Mouse (Mus musculus) kidney, postnatal 4 days (tissue): ENCODE measurements around the gene Cux2.

Experiments used
- DNase-seq, 2 experiments: peaks; one replicate each; pipeline ENCODE4 v3.0.0; 2021; ENCODE audit warnings: mixed read lengths in 2 of 2

The Cux2 gene

DNA sequence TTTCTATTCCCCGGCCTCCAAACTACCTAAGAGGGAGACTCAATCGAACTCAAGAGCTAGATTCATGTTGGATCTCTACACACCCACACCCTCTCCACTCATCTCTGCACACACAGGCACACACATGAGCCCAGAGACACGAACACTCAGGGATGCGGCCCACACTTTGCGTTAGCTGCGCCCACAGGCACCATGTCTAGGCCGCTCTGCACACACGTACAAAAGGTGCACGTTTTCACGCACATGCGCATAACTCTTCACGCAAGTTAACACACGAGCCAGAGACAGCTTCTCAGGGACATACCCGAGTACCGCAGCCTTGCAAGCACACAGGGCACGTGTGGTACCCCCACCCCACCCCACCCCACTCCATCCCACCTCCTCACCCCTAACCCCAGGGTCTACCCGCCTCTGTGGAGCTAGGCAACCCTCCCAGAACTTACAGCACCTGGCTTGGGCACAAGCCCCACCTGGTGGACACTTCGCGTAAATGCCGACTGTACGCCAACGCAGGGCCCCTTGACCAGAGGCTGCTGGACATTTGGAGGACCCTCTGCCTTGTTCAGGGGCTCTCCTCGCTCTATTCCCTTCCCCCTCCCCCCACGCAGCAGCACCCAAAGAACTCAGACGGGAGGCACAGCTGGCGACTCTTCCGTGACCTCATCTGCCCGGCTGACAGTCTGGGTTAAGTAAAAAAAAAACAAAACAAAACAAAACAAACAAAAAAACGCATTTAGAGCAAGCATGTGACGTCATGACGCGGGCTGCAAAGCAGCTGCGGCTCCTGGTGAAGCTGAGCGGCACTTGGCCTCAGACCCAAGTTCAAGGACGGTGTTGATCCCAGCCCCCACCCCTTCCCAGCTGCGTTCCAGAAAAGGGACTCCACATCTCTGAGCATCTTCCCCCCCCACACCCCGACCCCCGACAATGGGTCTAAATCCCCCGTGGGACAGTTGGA, 9.4 kb upstream of the Cux2 start:
- peak; percentile 83 to 86 for DNase-seq

DNA sequence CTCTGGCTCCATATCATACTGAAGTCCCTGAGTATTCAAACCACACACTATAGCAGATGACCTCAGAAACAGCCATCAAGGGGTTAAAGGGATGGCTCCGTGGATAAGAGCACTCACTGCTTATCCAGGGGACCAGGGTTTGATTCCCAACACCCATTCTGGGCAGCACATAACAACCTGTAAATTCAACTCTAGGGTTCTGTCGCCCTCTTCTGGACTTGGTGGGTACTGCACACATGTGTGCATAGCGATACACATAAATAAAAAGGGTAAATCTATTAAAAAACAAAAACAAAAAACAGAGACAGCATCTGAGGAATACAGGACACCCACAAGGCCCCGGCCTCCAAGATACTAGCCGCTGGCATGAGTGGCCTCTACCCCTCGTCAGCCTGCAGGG, 7.7 kb upstream of the Cux2 start:
- peak in 1 of 2 experiments; percentile 39 for DNase-seq

DNA sequence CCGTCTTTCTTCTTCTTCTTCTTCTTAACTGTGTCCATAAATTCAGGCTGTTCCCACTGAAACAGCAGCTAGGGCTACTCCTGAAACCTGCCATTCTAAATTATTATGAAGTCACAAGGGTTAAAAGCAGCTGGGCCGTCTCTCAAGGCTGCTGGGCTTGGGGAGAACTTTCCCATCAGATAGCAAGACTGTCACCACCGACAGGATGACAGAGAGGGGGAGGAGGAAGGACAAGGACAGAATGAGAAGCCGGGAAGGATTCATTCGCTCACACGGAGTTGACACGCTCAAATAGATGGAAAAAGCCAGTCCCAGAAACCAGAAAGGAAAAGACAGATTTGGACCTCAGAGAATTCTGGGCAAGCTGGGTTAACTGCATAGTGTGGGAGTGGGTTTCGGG, 6.7 kb upstream of the Cux2 start:
- no peak for DNase-seq

DNA sequence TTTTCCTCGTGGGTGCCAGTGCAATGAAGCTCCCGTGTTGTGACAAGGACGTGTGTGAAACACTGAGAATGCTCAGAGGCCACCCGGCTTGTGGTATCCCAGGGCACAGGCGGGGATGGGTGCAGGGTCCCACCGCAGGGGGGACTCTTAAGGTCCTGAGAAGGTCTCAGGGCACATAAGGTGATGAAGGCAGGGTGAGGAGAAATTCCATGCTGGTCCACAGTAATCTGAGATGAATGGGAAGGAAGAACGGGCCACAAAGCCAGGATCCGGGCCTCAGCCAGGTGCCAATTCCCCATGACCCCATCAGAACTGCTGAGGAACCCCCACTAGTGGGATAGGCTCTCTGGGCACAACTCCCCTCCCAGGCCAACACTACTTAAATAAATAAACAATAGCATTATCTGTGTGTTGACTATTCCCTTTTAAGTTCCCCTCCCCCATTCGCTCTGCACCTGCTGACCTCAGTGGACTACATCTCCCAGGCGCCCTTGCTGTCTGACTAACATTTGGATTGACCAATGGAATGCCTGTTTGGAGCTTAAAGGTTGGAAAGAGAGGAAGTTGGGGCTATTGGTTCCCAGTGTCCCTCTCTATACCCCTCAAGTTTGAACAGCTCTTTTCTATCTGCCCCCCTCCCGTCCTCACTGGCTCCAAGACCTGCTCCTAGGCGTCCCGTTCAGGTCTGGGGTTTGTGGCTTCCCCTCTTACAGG, 4.4 kb upstream of the Cux2 start:
- peak; percentile 68 to 70 for DNase-seq

DNA sequence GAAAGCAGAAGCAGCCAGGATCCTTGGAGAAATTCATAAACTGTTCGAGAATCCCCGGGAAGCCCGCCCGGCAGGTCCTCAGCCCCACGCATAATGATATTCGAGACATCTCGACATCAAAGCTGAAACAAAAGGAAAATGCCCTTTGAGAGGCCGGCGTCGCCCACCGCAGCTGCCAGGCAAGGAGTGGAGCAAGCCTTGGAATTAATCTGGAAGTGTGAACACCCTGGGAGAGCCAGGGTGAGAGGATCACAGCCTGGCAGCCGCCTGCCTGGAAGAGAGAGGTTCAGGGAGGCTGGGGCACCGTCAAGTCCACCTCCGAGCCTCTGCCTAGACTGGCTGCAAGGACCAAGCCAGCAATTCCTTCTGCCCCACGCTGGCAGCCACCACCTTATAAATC, 3.7 kb upstream of the Cux2 start:
- no peak for DNase-seq

DNA sequence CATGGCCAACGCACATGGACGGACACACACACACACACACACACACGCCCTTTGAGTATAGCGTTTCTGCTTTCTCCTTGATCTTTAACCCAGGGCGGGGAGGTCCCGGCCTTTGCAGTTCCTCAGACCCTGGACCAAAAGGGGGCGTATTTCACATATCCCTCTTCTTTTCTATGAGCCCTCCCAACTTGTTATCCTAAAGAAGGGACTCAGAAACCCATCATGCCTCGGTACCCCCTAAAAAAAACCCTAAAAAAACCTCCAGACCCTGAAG, 867 bp upstream of the Cux2 start:
- DNase-seq = no peak

DNA sequence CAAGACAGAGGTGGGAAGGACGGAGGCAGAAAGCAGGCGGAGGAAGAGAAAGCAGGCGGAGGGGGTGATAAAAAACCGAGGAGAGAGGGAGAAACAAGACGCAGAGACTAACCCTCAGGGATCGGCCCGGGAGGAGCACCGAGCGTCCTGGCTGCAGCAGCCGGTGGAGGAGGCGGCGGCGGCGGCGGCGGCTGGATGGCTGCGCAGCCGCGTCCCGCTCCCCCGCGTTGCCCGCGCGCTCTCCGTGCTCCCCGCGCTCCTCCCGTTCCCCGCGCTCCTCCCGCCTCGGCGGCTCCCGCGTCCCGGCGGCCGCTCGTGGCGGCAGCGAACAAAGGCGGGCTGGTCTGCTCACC, 262 bp downstream of the Cux2 start:
- DNase-seq = peak; percentile 74 to 83

DNA sequence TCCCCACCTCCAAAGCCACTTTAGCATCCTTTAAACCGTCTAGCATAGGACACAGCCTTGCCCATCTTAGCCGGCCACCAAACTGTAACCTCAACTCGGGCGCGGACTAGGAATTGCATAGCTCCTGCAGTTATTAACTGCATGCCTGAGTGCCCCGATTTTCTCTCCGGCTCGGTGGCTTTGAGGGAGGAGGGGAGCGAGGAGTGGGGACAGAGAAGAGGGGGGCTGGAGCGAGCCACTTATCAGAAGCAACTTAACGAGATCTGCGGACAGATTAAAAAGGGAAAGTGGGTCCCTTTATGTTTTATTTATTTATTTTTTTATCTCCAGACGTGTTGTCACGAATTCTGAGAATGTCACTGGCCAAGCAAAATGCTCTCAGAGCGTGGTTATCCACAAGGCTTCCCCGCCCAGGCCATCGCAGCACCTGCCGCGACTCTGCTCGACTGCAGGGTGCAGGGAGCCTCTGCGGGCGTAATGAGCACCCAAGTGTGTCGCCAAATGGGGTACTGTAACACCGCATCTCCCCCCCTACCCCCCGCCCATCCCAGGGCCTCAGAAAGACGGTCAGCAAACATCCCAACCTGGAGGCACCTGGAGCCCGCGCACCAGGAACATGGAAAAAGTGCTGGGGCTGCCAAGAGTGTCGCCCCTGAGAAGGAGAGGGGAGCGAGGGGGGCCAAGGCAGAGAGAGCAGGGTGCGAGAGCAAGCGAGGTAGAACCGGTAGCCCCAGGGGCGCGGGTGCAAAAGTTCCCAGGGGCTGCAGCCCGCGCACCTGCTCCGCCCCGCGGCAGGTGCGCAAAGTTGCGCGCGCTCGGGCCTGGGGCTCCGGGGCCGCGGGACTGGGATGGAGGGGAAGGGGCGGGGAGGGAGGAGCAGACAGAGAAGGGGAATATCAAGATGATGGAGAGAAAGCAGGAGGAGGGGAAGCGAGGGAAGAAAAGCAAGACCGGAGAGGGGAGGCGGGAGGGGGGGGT, 927 bp downstream of the Cux2 start:
- peak; percentile 41 to 59 for DNase-seq

DNA sequence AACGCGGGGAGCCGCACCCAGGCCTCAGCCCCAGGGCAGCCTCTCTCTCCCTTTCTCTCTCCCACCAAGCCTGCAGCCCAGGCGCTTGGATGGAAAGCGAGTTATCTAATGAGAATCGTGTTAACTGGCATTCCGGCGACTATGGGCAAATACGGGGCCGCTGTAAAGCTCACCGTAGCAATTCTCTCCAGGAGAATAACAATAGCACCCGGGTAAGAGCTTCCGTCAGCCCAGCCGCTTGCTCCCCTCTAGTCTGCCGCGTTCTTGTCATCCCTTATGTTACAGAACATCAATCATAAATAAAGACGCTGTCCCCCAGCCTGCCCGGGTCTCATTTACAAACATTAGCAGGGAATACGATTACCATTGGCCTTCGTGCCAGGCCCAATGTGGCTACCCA, 1.6 kb downstream of the Cux2 start:
- no peak for DNase-seq

DNA sequence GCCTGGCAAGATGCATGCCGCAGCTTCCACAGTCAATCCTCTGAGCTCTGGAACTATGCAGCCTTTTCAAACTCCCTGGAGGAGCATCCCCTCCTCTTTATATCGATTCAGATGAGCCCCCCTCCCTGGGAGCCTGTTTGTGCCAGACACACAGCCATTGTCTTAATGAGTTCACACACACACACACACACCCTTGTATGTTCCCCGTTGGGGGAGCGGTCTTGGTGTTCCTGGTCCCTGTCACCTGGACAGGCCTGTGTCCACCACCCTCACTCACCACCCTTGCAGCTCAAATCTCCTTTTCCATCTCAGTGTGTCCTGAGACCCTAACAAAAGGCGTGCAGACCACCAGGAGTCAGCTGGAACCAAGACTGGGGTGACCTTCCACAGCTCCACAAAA, 2.1 kb downstream of the Cux2 start:
- peak in 1 of 2 experiments; percentile 24 for DNase-seq

DNA sequence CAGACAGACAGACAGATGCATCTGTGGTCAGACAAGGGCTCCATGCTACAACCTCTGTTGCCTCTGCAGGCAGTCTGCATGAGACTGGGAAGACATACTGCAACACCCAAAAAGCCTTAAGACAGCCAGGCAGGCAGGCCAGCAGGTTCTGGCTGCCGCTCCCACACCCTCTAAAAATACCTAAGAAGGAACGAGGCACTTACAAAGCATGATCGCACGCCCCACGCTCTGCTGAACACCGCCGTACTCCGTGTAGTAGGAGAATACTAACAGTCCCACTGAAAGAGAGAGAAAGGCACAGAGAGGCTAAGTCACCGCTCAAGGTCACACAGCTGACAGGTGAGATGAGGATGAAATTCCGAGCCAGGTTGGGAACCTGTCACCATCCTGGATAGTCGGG, 6.3 kb downstream of the Cux2 start:
- peak in 1 of 2 experiments; percentile 27 for DNase-seq

DNA sequence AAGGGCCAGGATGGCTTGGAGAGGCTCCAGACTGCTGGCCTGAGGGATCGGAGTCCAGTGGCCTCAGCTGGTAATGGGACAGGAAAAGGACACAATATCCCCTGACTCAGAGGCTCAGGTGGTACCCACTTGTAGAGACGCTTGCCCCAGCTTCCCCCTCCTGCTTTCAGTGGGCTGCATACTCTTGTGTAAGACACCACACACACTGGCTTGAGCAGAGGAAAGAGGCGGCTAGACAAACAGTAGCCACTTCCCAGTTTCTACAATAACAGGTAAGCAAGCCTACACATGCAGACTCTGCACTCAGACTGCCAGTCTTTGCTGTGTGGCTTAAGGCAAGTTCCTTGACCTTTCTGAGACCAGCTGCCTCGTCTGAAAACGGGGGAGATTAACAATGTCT, 14.6 kb downstream of the Cux2 start:
- no peak for DNase-seq

DNA sequence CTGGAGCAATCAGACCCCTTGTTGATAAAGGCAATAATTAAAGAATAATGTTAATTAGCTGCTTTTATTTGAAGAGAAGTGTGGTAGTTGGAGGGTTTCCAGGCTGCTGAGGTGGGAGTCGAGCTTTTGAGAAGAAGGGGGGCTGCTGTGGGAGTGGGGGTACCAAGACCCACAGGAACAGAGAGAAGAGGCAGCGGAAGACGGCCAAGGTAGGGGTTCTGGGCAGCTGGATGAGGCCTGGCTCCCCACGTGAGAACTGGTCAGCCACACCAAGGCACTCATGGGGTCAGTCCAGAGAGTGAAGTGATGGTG, 16.8 kb downstream of the Cux2 start:
- DNase-seq = no peak

DNA sequence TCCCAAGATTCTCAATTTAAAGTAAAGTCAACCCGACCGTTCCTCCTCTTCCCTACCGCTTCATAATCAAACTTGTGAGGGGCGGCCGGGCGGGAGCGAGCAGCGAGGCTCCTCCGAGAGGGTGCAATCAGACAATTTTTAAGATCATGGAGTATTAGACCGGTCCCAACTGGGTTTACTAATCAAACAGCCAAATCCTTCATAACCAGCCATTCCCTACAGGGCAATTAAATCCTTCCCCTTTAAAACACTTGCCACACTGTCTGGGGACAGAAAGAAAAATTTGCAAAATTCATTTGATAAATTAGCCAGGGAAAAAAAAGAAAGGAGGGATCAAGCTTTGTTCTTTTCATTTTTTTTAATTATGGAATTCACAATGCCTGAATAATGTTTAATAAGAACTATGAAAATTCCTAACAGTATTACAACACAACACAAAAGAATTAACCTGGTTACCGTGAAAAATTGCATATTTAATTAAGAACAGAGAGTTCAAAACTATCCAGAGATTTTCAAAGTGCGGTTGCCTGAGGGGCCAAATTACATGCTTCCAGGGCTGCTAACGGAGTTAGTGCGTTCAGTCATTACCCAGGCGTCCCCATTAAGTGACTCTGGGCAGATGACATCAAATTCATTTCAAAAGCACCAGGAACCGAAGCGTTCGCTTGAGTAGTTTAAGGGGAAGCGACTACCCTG, 17.3 kb downstream of the Cux2 start:
- DNase-seq = no peak

DNA sequence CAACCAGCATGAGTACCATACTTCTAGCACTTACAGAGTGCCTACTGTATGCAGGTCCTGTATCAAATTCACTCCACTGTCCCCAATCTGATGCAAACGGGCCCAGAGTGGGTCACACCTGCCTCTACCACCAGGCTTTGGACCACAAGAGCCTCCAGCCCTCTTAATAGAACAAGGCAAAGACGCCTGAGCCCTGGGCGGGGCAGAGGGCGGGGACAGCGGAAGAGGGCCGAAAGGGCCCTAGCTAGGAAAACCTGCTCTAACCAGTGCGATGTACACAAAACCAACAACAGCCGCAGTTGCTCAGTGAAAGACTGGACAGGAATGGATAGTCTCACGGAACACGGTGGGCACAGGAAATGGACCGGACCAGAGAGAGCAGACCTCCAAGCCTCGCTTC, 18.8 kb downstream of the Cux2 start:
- no peak for DNase-seq

DNA sequence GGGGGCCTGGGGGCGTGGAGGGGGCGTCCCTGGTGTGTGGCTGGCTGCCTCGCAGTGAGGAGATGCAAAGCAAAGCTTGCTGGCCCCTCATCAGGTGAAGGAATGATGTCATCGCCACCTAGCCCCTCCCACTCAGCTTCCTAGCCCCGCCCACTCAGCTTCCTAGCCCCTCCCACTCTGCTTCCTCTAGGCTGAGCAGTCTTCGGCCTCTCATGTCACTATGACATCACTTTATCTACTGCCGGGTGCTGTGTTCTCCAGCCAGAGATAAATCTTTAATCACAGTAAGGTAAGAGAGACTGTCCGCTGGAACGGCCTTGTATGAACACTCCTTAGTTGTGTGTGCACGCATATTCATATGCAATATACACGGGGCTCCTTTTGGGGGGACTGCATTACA, 19.3 kb downstream of the Cux2 start:
- peak; percentile 22 to 39 for DNase-seq

DNA sequence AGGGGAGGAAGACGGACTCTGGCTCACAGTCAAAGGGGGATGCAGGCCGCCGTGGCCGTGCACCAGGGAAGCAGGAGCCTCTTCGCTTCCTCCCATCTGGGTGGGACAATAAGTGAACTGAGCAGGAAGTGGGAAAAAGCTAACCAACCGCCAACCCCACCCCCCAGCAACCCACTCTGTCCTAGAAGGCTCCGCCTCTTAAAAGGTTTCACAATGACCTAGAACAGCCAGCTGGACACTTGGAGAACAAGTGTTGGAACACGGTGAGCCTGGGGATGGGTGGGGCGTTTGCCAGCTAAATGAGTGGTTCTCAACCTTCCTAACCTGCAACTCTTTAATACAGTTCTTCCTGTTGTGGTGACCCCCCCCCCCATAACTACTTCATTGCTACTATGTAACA, 23.1 kb downstream of the Cux2 start:
- DNase-seq = no peak

DNA sequence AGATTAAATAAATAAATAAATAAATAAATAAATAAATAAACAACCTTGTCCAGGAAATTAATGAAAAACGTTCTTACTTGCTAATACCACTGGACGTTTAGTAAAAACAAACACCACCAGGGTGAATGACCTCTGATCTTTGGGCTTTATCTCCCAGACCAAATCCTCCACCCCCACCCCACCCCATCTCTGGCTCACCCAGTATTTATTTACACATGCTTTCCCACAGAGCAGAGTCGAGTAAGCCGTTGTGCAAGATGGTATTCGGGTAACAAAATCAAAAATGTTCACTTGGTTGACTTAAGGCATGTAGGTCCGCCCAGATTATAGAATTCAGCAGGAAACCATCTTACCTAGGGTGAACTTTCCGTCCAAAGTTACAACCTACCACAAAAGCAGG, 23.6 kb downstream of the Cux2 start:
- no peak for DNase-seq

DNA sequence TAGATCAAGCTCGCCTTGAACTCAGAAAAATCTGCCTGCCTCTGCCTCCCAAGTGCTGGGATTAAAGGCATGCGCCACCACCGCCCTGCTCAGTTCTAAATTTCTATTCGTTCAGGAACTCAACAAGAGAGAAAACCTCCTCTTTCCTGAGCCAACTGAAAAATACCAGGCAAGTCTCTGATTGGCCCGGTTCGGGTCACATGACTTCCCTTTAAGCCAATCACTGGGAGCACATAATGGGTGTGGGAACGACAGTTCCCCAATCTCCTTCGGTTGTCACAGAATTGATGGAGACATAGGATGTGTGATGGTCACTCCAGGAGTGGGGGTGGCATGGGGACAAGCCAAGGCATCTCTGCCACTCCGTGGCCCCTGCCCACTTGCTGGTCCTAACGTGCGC, 24.8 kb downstream of the Cux2 start:
- no peak for DNase-seq

DNA sequence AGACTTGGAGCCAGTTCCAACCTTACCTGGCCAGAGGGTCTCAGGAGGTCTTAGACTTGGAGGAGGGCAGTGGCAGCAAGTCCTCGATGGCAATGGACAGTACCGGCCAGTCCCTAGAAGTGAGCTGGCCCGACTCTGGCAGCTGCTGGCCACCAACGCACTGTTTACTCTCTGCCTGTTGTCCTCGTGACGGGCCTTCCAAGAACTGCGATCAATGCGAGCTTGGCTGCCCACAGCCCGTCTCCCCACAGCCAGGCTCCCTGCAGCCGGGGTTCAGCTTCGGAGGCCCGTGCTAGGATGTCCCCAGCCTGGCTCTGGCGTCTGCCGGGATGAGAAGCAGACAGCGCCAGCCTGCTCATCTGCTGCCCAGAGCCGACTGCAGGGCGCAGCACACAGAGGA, 30.6 kb downstream of the Cux2 start:
- DNase-seq = no peak

DNA sequence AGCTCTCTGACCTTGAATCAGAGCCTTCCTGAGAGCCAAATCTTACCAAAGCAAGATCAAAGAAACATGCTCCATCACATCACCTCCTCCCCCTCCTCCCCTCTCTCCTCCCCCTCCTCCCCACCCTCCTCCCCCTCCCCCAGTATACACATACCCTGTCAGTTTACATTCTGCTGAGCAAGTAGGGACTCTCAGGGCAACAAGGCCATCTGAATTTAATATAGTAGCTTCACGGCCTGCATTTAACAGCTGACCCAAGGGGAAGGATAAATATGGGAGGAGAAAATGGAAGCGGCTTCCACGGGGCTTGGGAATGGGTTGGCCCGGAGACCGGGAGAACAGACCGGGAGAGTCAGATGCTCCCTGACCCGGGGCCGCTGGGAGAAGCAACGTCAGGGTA, 32.1 kb downstream of the Cux2 start:
- no peak for DNase-seq

DNA sequence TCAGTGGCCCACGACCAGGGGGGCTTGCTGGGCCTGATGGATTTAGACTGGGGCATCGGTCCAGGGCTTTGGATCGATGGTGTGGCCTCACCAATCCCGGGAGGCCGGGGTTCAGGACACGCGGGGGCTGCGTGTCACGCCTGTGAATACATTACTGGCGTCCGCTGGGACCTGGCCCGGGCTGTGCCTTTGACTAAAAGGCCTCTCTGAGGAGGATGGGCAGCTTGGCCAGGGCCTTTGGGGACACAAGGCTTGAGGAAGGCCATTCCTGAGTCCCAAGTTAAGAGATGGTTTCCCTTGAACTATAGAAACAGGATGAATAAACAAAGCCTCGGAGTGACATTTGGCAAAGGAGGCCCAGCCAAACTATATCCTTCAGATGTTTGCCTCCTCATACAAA, 32.6 kb downstream of the Cux2 start:
- peak in 1 of 2 experiments; percentile 19 for DNase-seq

DNA sequence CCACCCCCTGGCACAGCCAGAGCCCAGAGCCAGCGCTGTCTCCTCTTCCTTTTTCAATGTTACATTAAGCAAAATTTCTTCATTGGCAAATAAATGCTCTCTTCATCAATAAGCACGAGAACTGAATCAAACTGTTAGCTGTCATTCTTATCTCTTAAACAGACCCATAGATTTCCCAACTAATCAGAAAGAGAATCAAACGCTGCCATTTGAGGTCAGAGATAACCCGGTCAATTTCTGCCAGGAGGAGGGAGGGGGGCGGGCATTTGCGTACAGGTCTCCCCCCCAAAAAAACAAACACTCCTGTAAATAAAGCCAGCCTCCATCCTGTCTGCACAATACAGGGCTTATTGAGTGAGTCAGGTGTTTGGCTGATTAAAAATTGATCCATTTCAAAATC, 33.2 kb downstream of the Cux2 start:
- no peak for DNase-seq
